Comparison of ENCODE assay signal across 17 mouse cellular contexts in genomic region chr2:129686908-129687307, GRCm38 (mm10). TPM values are rescaled to one million over a fixed set of nuclear protein-coding genes. Genes with fewer than 3 reads are reported as not detected.
A peak's percentile ranks its signal among the peaks of the same experiment; 100 is the strongest.
DNase-seq lines count a peak whose midpoint lies in the region; ATAC-seq and TF ChIP-seq lines count a peak whose summit lies in the region.
"Had no signal": no experiment of that assay in that cellular context is flagged by ENCODE, and none has a peak within 500 bp of the region (broad histone marks: within the 10 kb centered on the region; RNA-seq: fewer than 3 reads in every experiment).

No protein-coding gene starts in this region.

- H3K36me3 ChIP-seq in forebrain, postnatal 0 days (ENCODE audit: insufficient read depth): no peaks in the 10 kb centered on the region
- H3K36me3 ChIP-seq in midbrain, embryonic 16.5 days (ENCODE audit: control insufficient read depth, insufficient read depth, low read length): no peaks in the 10 kb centered on the region
- H3K36me3 ChIP-seq: limb, embryonic 13.5 days had no signal

- no peak overlapping the region for H3K27ac ChIP-seq in gastrocnemius, adult 2 months
- no peak overlapping the region for H3K27ac ChIP-seq in forebrain, postnatal 0 days (ENCODE audit: low read depth, low read length)
- no peak overlapping the region for H3K27ac ChIP-seq in midbrain, embryonic 16.5 days (ENCODE audit: low read length)
- H3K27ac ChIP-seq: limb, embryonic 13.5 days had no signal

- no peak overlapping the region for H3K4me3 ChIP-seq in gastrocnemius, adult 2 months
- no peak overlapping the region for H3K4me3 ChIP-seq in forebrain, postnatal 0 days (ENCODE audit: low read depth, low read length)
- no peak overlapping the region for H3K4me3 ChIP-seq in midbrain, embryonic 16.5 days (ENCODE audit: low read depth, low read length)
- H3K4me3 ChIP-seq: limb, embryonic 13.5 days had no signal

- WGBS in forebrain, postnatal 0 days: 37% methylated on average over 10 of the region's 10 CpGs
- WGBS in midbrain, embryonic 16.5 days: 55% methylated on average over 10 of the region's 10 CpGs

- no peaks in the 10 kb centered on the region for H3K27me3 ChIP-seq in forebrain, postnatal 0 days (ENCODE audit: insufficient read depth, low read length)
- H3K27me3 ChIP-seq in midbrain, embryonic 16.5 days (ENCODE audit: control insufficient read depth, insufficient read depth, low read depth, low read length): no peaks in the 10 kb centered on the region
- H3K27me3 ChIP-seq: limb, embryonic 13.5 days had no signal

- no peak for TF ChIP-seq CTCF in gastrocnemius, adult 2 months (IDR thresholded peaks at IDR 0.05)
- no peak for TF ChIP-seq CTCF in forebrain, postnatal 0 days (IDR thresholded peaks at IDR 0.05; ENCODE audit: low read depth)

- intact Hi-C loops in gastrocnemius, adult 2 months (cut with DNase I): no loop called here
- intact Hi-C loops in gastrocnemius, postnatal 36 days (cut with DNase I): no loop called here

- no peak overlapping the region for H3K9ac ChIP-seq in forebrain, postnatal 0 days
- H3K9ac ChIP-seq in midbrain, embryonic 16.5 days (ENCODE audit: low read depth, low read length): no peak overlapping the region
- H3K9ac ChIP-seq: limb, embryonic 13.5 days; liver, postnatal 0 days had no signal

- H3K4me1 ChIP-seq in forebrain, postnatal 0 days (ENCODE audit: insufficient read depth): no peaks in the 10 kb centered on the region
- H3K4me1 ChIP-seq in midbrain, embryonic 16.5 days (ENCODE audit: control insufficient read depth, insufficient read depth, low read length): no peaks in the 10 kb centered on the region
- H3K4me1 ChIP-seq: limb, embryonic 13.5 days had no signal

- no peaks in the 10 kb centered on the region for H3K9me3 ChIP-seq in forebrain, postnatal 0 days (ENCODE audit: low read length)
- H3K9me3 ChIP-seq in midbrain, embryonic 16.5 days (replicated peaks; ENCODE audit: control insufficient read depth, low read length, poor library complexity, severe bottlenecking): no peaks in the 10 kb centered on the region
- H3K9me3 ChIP-seq: limb, embryonic 13.5 days had no signal

- no peak overlapping the region for H3K4me2 ChIP-seq in forebrain, postnatal 0 days (ENCODE audit: low read depth)
- no peak overlapping the region for H3K4me2 ChIP-seq in midbrain, embryonic 16.5 days (ENCODE audit: low read length)
- H3K4me2 ChIP-seq: limb, embryonic 13.5 days had no signal

- DNase-seq in gastrocnemius, adult 2 months: peak; percentile 41
- DNase-seq in gastrocnemius, postnatal 36 days: no peak
- DNase-seq in lung, postnatal 10 days: peak; percentile 13
- no peak for DNase-seq in lung, adult 18-20 months
- DNase-seq in forebrain, postnatal 0 days: peak; percentile 77
- no peak for DNase-seq in Muller cell, postnatal 12 days (ENCODE audit: inconsistent ontology term)
- DNase-seq: cerebellum, adult 2 months; kidney, postnatal 25 days; liver, postnatal 0 days; right cerebral cortex, postnatal 14 days had no signal

- ATAC-seq in forebrain, postnatal 0 days: peak; percentile 94
- ATAC-seq in midbrain, embryonic 16.5 days: peak; percentile 53; the same call in 1 of the 2 replicates
- ATAC-seq: activated CD4-positive, CD25-positive, alpha-beta regulatory T cell, adult 4 months; intestine, postnatal 0 days; liver, postnatal 0 days had no signal

RNA-seq across cellular contexts. Expression of gene Pdyn, which starts 12.7 kb away (rescaled TPM):
- not detected for total RNA-seq in gastrocnemius, adult 2 months (2021)
- total RNA-seq in gastrocnemius, postnatal 36 days (2021): not detected
- 6.4 and 6.9 TPM in 2 replicates for total RNA-seq in forebrain, postnatal 0 days (2014; rRNA removed)
- polyA plus RNA-seq in forebrain, postnatal 0 days (2015; fragmentation: Nextera tagmentation; extraction: Ambion mirVana): 12.2 and 18.3 TPM in 2 replicates
- polyA plus RNA-seq in midbrain, embryonic 16.5 days (2015; fragmentation: Nextera tagmentation; extraction: Ambion mirVana): 16.1 and 19.1 TPM in 2 replicates
- total RNA-seq: granulocyte monocyte progenitor cell, adult 5-6 weeks; MEL; neutrophil, adult 5-6 weeks had no signal
- polyA plus RNA-seq: activated CD4-positive, CD25-positive, alpha-beta regulatory T cell, adult 4 months; liver, postnatal 0 days had no signal

Comparison
In these comparisons a context has a peak if more than half of its experiments do, and no peak if none do; other contexts are left out.
1. DNase-seq: peak in gastrocnemius, adult 2 months (single experiment), lung, postnatal 10 days (single experiment) and forebrain, postnatal 0 days (single experiment); none in gastrocnemius, postnatal 36 days (0 of 2), lung, adult 18-20 months (0 of 2) and Muller cell, postnatal 12 days (single experiment).